8 mouse cellular contexts compared by ENCODE assay signal in genomic region chr15:102100996-102101671, GRCm38 (mm10). TPM values are rescaled to one million over a fixed set of nuclear protein-coding genes. Genes with fewer than 3 reads are reported as not detected.
DNase-seq lines count a peak whose midpoint lies in the region; ATAC-seq and TF ChIP-seq lines count a peak whose summit lies in the region.

No protein-coding gene starts in this region.

- no peak for ATAC-seq in G1E (ENCODE audit: extremely low read depth, insufficient number of reproducible peaks, low FRiP score, poor library complexity, severe bottlenecking)
- no peak for ATAC-seq in forebrain, embryonic 16.5 days
- ATAC-seq in kidney, embryonic 14.5 days (ENCODE audit: low FRiP score, low TSS enrichment): peak; percentile 26

- WGBS in forebrain, embryonic 16.5 days: 32% methylated on average over 10 of the region's 10 CpGs
- 16% methylated on average over 10 of the region's 10 CpGs for WGBS in kidney, embryonic 14.5 days
- 26% methylated on average over 10 of the region's 10 CpGs for WGBS in midbrain, embryonic 10.5 days

- H3K4me1 ChIP-seq in G1E (ENCODE audit: insufficient read depth, low read depth, low read length): peaks cover 76% of the 10 kb centered on the region
- peaks cover 25% of the 10 kb centered on the region for H3K4me1 ChIP-seq in forebrain, embryonic 16.5 days (replicated peaks; ENCODE audit: control insufficient read depth, insufficient read depth, low read length)
- peaks cover 66% of the 10 kb centered on the region for H3K4me1 ChIP-seq in kidney, embryonic 14.5 days (ENCODE audit: control insufficient read depth, insufficient read depth, low read length)
- H3K4me1 ChIP-seq in midbrain, embryonic 10.5 days: peaks cover 78% of the 10 kb centered on the region

- peaks cover 47% of the 10 kb centered on the region for H3K27me3 ChIP-seq in G1E (ENCODE audit: insufficient read depth, low read length)
- H3K27me3 ChIP-seq in forebrain, embryonic 16.5 days (replicated peaks; ENCODE audit: control insufficient read depth, insufficient read depth, low read length): 0 out of 2 replicates have a peak, but pooled peaks cover 7% of the 10 kb centered on the region
- no peaks in the 10 kb centered on the region for H3K27me3 ChIP-seq in kidney, embryonic 14.5 days (ENCODE audit: control insufficient read depth, insufficient read depth, low read length)
- H3K27me3 ChIP-seq in midbrain, embryonic 10.5 days (ENCODE audit: low read depth, poor library complexity, severe bottlenecking): peaks cover 86% of the 10 kb centered on the region

- peak overlapping the region; percentile 92 for H3K4me2 ChIP-seq in forebrain, embryonic 16.5 days (ENCODE audit: low read length)
- peak overlapping the region; percentile 83 for H3K4me2 ChIP-seq in kidney, embryonic 14.5 days (replicated peaks; ENCODE audit: low read depth, low read length)

- peak; percentile 37 for DNase-seq in embryo, embryonic 10.5 days (ENCODE audit: low spot score)
- no peak for DNase-seq in embryo, embryonic 10 days (ENCODE audit: low spot score)
- peak; percentile 26 for DNase-seq in G1E (ENCODE audit: low spot score)
- no peak for DNase-seq in midbrain, embryonic 10.5 days (ENCODE audit: low spot score)
- DNase-seq in layer of hippocampus, postnatal 25 days (ENCODE audit: extremely low spot score in 1 of 2, low spot score in 1 of 2): no peak
- no peak for DNase-seq in thymus, postnatal 25 days

- no peak overlapping the region for H3K27ac ChIP-seq in forebrain, embryonic 16.5 days (ENCODE audit: low read length)
- peak overlapping the region; percentile 98 for H3K27ac ChIP-seq in kidney, embryonic 14.5 days (ENCODE audit: low read depth, low read length)
- 0 out of 2 replicates have a peak overlapping the region, but pooled peaks have one; percentile 83 for H3K27ac ChIP-seq in midbrain, embryonic 10.5 days (replicated peaks)

- peak overlapping the region; percentile 61; the same call in 1 of the 2 replicates for H3K9ac ChIP-seq in forebrain, embryonic 16.5 days (replicated peaks; ENCODE audit: low read depth, low read length)
- peak overlapping the region; percentile 77; the same call in 1 of the 2 replicates for H3K9ac ChIP-seq in kidney, embryonic 14.5 days (ENCODE audit: low read depth, low read length)

- H3K36me3 ChIP-seq in G1E (replicated peaks): peaks cover 31% of the 10 kb centered on the region
- H3K36me3 ChIP-seq in forebrain, embryonic 16.5 days (ENCODE audit: control insufficient read depth, insufficient read depth): no peaks in the 10 kb centered on the region; the same call in 1 of the 2 replicates
- peaks cover 23% of the 10 kb centered on the region for H3K36me3 ChIP-seq in kidney, embryonic 14.5 days (ENCODE audit: control insufficient read depth, insufficient read depth, low read length)
- H3K36me3 ChIP-seq in midbrain, embryonic 10.5 days: peaks cover 23% of the 10 kb centered on the region

- H3K4me3 ChIP-seq in G1E (ENCODE audit: low read depth, low read length): peak overlapping the region; percentile 72; the same call in 1 of the 2 replicates
- H3K4me3 ChIP-seq in forebrain, embryonic 16.5 days (replicated peaks; ENCODE audit: low read length): peak overlapping the region; percentile 55
- H3K4me3 ChIP-seq in kidney, embryonic 14.5 days (ENCODE audit: low read length): peak overlapping the region; percentile 53
- peak overlapping the region; percentile 63 for H3K4me3 ChIP-seq in midbrain, embryonic 10.5 days

- H3K9me3 ChIP-seq in G1E (replicated peaks): no peaks in the 10 kb centered on the region
- H3K9me3 ChIP-seq in forebrain, embryonic 16.5 days (ENCODE audit: control insufficient read depth, low read length): no peaks in the 10 kb centered on the region
- H3K9me3 ChIP-seq in kidney, embryonic 14.5 days (ENCODE audit: control insufficient read depth, low read length): no peaks in the 10 kb centered on the region
- no peaks in the 10 kb centered on the region for H3K9me3 ChIP-seq in midbrain, embryonic 10.5 days (replicated peaks)

- no peak for TF ChIP-seq CTCF in G1E (IDR thresholded peaks at IDR 0.05; ENCODE audit: low read depth, low read length)

RNA-seq across cellular contexts. Expression of gene Tns2, which starts 0.9 kb away (rescaled TPM):
- total RNA-seq in G1E (2014; fragmentation: Nextera tagmentation): 3.8 TPM in 1 of 2 replicates, not detected in the other
- 0.41 and 2.3 TPM in 2 replicates for total RNA-seq in G1E (2017)
- polyA plus RNA-seq in G1E (2012): 0.55 and 0.63 TPM in 2 replicates
- polyA plus RNA-seq in forebrain, embryonic 16.5 days (2015; fragmentation: Nextera tagmentation; extraction: Ambion mirVana): 6.9 and 7.7 TPM in 2 replicates
- polyA plus RNA-seq in kidney, embryonic 14.5 days (2014; fragmentation: Nextera tagmentation; extraction: Ambion mirVana): 39.1 and 46.6 TPM in 2 replicates
- 8.9 and 9.4 TPM in 2 replicates for polyA plus RNA-seq in midbrain, embryonic 10.5 days (2016; fragmentation: Nextera tagmentation; extraction: Ambion mirVana)
- total RNA-seq in layer of hippocampus, postnatal 25 days (2021): 10 to 100 TPM; 13.3 to 15.0 TPM

RNA-seq across cellular contexts. Expression of gene Eif4b, which starts 27.6 kb away (rescaled TPM):
- 196 and 223 TPM in 2 replicates for total RNA-seq in G1E (2014; fragmentation: Nextera tagmentation)
- total RNA-seq in G1E (2017): 409 and 435 TPM in 2 replicates
- 353 and 439 TPM in 2 replicates for polyA plus RNA-seq in G1E (2012)
- 109 and 117 TPM in 2 replicates for polyA plus RNA-seq in forebrain, embryonic 16.5 days (2015; fragmentation: Nextera tagmentation; extraction: Ambion mirVana)
- 85.1 and 139 TPM in 2 replicates for polyA plus RNA-seq in kidney, embryonic 14.5 days (2014; fragmentation: Nextera tagmentation; extraction: Ambion mirVana)
- 113 and 125 TPM in 2 replicates for polyA plus RNA-seq in midbrain, embryonic 10.5 days (2016; fragmentation: Nextera tagmentation; extraction: Ambion mirVana)
- total RNA-seq in layer of hippocampus, postnatal 25 days (2021): 100 to 1,000 TPM; 182 to 188 TPM

RNA-seq across cellular contexts. Expression of gene Spryd3, which starts 34.9 kb away (rescaled TPM):
- 5.3 and 7.1 TPM in 2 replicates for total RNA-seq in G1E (2014; fragmentation: Nextera tagmentation)
- 12.1 and 12.3 TPM in 2 replicates for total RNA-seq in G1E (2017)
- polyA plus RNA-seq in G1E (2012): 12.7 and 14.9 TPM in 2 replicates
- polyA plus RNA-seq in forebrain, embryonic 16.5 days (2015; fragmentation: Nextera tagmentation; extraction: Ambion mirVana): 48.2 and 56.4 TPM in 2 replicates
- 9.0 and 11.1 TPM in 2 replicates for polyA plus RNA-seq in kidney, embryonic 14.5 days (2014; fragmentation: Nextera tagmentation; extraction: Ambion mirVana)
- 13.7 and 15.5 TPM in 2 replicates for polyA plus RNA-seq in midbrain, embryonic 10.5 days (2016; fragmentation: Nextera tagmentation; extraction: Ambion mirVana)
- total RNA-seq in layer of hippocampus, postnatal 25 days (2021): 100 to 1,000 TPM; 149 to 154 TPM

RNA-seq across cellular contexts. Expression of gene Igfbp6, which starts 43.0 kb away (rescaled TPM):
- total RNA-seq in G1E (2014; fragmentation: Nextera tagmentation) (0.68 TPM in 1 of 2 replicates, not detected in the other), G1E (2017) (1.3 and 1.9 TPM in 2 replicates)
- 0.21 and 0.30 TPM in 2 replicates for polyA plus RNA-seq in G1E (2012)
- polyA plus RNA-seq in forebrain, embryonic 16.5 days (2015; fragmentation: Nextera tagmentation; extraction: Ambion mirVana): 2.2 and 2.4 TPM in 2 replicates
- 24.0 and 27.1 TPM in 2 replicates for polyA plus RNA-seq in kidney, embryonic 14.5 days (2014; fragmentation: Nextera tagmentation; extraction: Ambion mirVana)
- polyA plus RNA-seq in midbrain, embryonic 10.5 days (2016; fragmentation: Nextera tagmentation; extraction: Ambion mirVana): 0.32 and 0.38 TPM in 2 replicates
- 10 to 100 TPM in 1 of 2 experiments, 1 to 10 TPM in 1; 8.0 to 11.1 TPM for total RNA-seq in layer of hippocampus, postnatal 25 days (2021)

RNA-seq across cellular contexts. Expression of gene Soat2, which starts 49.2 kb away (rescaled TPM):
- 7.4 and 8.1 TPM in 2 replicates for total RNA-seq in G1E (2014; fragmentation: Nextera tagmentation)
- 3.1 and 3.3 TPM in 2 replicates for total RNA-seq in G1E (2017)
- polyA plus RNA-seq in G1E (2012): 0.64 and 1.1 TPM in 2 replicates
- not detected in 2 replicates for polyA plus RNA-seq in forebrain, embryonic 16.5 days (2015; fragmentation: Nextera tagmentation; extraction: Ambion mirVana)
- polyA plus RNA-seq in kidney, embryonic 14.5 days (2014; fragmentation: Nextera tagmentation; extraction: Ambion mirVana): 0.11 and 0.28 TPM in 2 replicates
- polyA plus RNA-seq in midbrain, embryonic 10.5 days (2016; fragmentation: Nextera tagmentation; extraction: Ambion mirVana): 0.14 and 0.20 TPM in 2 replicates
- not detected for total RNA-seq in layer of hippocampus, postnatal 25 days (2021)

Comparison
In these comparisons a context has a peak if more than half of its experiments do, and no peak if none do; other contexts are left out.
1. DNase-seq: peak in embryo, embryonic 10.5 days (single experiment) and G1E (single experiment); none in embryo, embryonic 10 days (single experiment), midbrain, embryonic 10.5 days (single experiment), layer of hippocampus, postnatal 25 days (0 of 2) and thymus, postnatal 25 days (single experiment).
2. Peak in every context shown above with its lines, with median percentiles within 50 percentile points of each other: H3K4me3 ChIP-seq.